Mouse (Mus musculus): ENCODE results near the gene Clcn6. TPM values are rescaled to one million over a fixed set of nuclear protein-coding genes. Genes with fewer than 3 reads are reported as not detected.

Gene Clcn6
- total and polyA plus RNA-seq, 2 experiments from 2014 or later: 26.3 to 61.0 TPM

DNA sequence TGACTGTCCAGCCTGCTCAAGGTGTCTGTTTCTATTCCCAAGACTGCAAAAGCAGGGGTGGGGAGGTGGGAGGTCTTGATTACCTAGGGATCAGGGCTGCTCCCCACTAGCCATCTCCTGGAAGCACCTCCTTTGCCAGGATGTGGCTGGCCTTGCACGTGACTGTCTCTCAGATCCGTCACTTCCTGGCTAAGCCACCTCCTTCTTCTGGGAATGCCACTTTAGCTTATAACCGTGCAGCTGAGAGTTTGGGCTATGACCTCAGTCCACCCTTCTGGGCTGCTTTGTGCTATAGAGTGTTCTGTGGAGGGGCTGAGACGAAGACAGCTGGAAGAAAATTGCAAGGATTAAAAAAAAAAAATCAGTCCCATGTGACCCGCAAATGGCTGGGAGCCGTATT lies 75.8 kb downstream of the Clcn6 start:
- Histone ChIP-seq H3K4me3 (ENCODE audit: low read depth, low read length) (no peak overlapping the region), H3K9ac (no peak overlapping the region), H3K27me3 (ENCODE audit: insufficient read depth, low read length) (no peaks in the 10 kb centered on the region), H3K9me3 (ENCODE audit: low read length) (no peaks in the 10 kb centered on the region), H3K4me1 (ENCODE audit: insufficient read depth) (no peaks in the 10 kb centered on the region), H3K36me3 (ENCODE audit: insufficient read depth) (no peaks in the 10 kb centered on the region), H3K4me2 (ENCODE audit: low read depth) (no peak overlapping the region), H3K27ac (ENCODE audit: low read depth, low read length) (no peak overlapping the region)
- WGBS: 50% methylated on average over 6 of the region's 6 CpGs
- DNase-seq: no peak
- ATAC-seq: peak; percentile 62
- no peak for TF ChIP-seq CTCF (IDR thresholded peaks at IDR 0.05; ENCODE audit: low read depth)

GRCm38 (mm10) chr4:147959881-147960831 lies 78.5 kb downstream of the Clcn6 start:
- DNase-seq (peak; percentile 73), ATAC-seq (peak; percentile 79)
- 40% methylated on average over 6 of the region's 6 CpGs for WGBS
- no peaks in the 10 kb centered on the region for H3K9me3 ChIP-seq (ENCODE audit: low read length)
- no peaks in the 10 kb centered on the region for H3K36me3 ChIP-seq (ENCODE audit: insufficient read depth)
- no peak overlapping the region for H3K4me3 ChIP-seq (ENCODE audit: low read depth, low read length)
- H3K4me2 ChIP-seq (ENCODE audit: low read depth): no peak overlapping the region
- H3K9ac ChIP-seq: no peak overlapping the region
- H3K27me3 ChIP-seq (ENCODE audit: insufficient read depth, low read length): no peaks in the 10 kb centered on the region
- peak; percentile 82 for TF ChIP-seq CTCF (IDR thresholded peaks at IDR 0.05; ENCODE audit: low read depth)
- no peaks in the 10 kb centered on the region for H3K4me1 ChIP-seq (ENCODE audit: insufficient read depth)
- no peak overlapping the region for H3K27ac ChIP-seq (ENCODE audit: low read depth, low read length)

- Histone ChIP-seq H3K9ac (no peak overlapping the region), H3K9me3 (ENCODE audit: low read length) (no peaks in the 10 kb centered on the region), H3K27me3 (ENCODE audit: insufficient read depth, low read length) (no peaks in the 10 kb centered on the region), H3K4me3 (ENCODE audit: low read depth, low read length) (no peak overlapping the region), H3K27ac (ENCODE audit: low read depth, low read length) (no peak overlapping the region), H3K4me1 (ENCODE audit: insufficient read depth) (no peaks in the 10 kb centered on the region), H3K4me2 (ENCODE audit: low read depth) (no peak overlapping the region), H3K36me3 (ENCODE audit: insufficient read depth) (no peaks in the 10 kb centered on the region)
- no peak for DNase-seq
- WGBS: 45% methylated on average over 11 of the region's 11 CpGs
- TF ChIP-seq CTCF (IDR thresholded peaks at IDR 0.05; ENCODE audit: low read depth): no peak
- ATAC-seq: no peak
Measured at GRCm38 (mm10) chr4:147957141-147957540, 81.5 kb downstream of the Clcn6 start.

Other genes starting within 250 kb of the Clcn6 start
- gene Zfp984, start 229.0 kb downstream of the Clcn6 start, total RNA-seq (2014; rRNA removed): 6.8 and 8.6 TPM in 2 replicates
- gene Zfp984, start 229.0 kb downstream of the Clcn6 start, polyA plus RNA-seq (2015; fragmentation: Nextera tagmentation; extraction: Ambion mirVana): 3.9 and 4.8 TPM in 2 replicates
- 15.6 and 16.5 TPM in 2 replicates for gene Zfp933, start 190.5 kb downstream of the Clcn6 start, total RNA-seq (2014; rRNA removed)
- gene Zfp933, start 190.5 kb downstream of the Clcn6 start, polyA plus RNA-seq (2015; fragmentation: Nextera tagmentation; extraction: Ambion mirVana): 2.9 and 4.6 TPM in 2 replicates
- 32.9 and 35.7 TPM in 2 replicates for gene Miip, start 170.0 kb downstream of the Clcn6 start, total RNA-seq (2014; rRNA removed)
- 31.7 and 32.3 TPM in 2 replicates for gene Miip, start 170.0 kb downstream of the Clcn6 start, polyA plus RNA-seq (2015; fragmentation: Nextera tagmentation; extraction: Ambion mirVana)
- gene Fv1, start 169.8 kb downstream of the Clcn6 start, total RNA-seq (2014; rRNA removed): 7.4 and 8.5 TPM in 2 replicates
- gene Fv1, start 169.8 kb downstream of the Clcn6 start, polyA plus RNA-seq (2015; fragmentation: Nextera tagmentation; extraction: Ambion mirVana): 2.7 and 4.2 TPM in 2 replicates
- gene Mfn2, start 134.1 kb downstream of the Clcn6 start, total RNA-seq (2014; rRNA removed): 57.8 and 69.9 TPM in 2 replicates
- 59.4 and 83.3 TPM in 2 replicates for gene Mfn2, start 134.1 kb downstream of the Clcn6 start, polyA plus RNA-seq (2015; fragmentation: Nextera tagmentation; extraction: Ambion mirVana)
- 13.5 and 18.8 TPM in 2 replicates for gene Plod1, start 102.1 kb downstream of the Clcn6 start, total RNA-seq (2014; rRNA removed)
- gene Plod1, start 102.1 kb downstream of the Clcn6 start, polyA plus RNA-seq (2015; fragmentation: Nextera tagmentation; extraction: Ambion mirVana): 17.3 and 17.9 TPM in 2 replicates
- gene 2510039O18Rik, start 97.9 kb downstream of the Clcn6 start, total RNA-seq (2014; rRNA removed): 43.4 and 57.7 TPM in 2 replicates
- gene 2510039O18Rik, start 97.9 kb downstream of the Clcn6 start, polyA plus RNA-seq (2015; fragmentation: Nextera tagmentation; extraction: Ambion mirVana): 12.0 and 12.8 TPM in 2 replicates
- gene Nppb, start 53.0 kb downstream of the Clcn6 start, total RNA-seq (2014; rRNA removed): not detected in 2 replicates
- 0.21 TPM in 1 of 2 replicates, not detected in the other for gene Nppb, start 53.0 kb downstream of the Clcn6 start, polyA plus RNA-seq (2015; fragmentation: Nextera tagmentation; extraction: Ambion mirVana)
- 1.5 TPM in 1 of 2 replicates, not detected in the other for gene Nppa, start 38.1 kb downstream of the Clcn6 start, total RNA-seq (2014; rRNA removed)
- 1.1 and 2.2 TPM in 2 replicates for gene Nppa, start 38.1 kb downstream of the Clcn6 start, polyA plus RNA-seq (2015; fragmentation: Nextera tagmentation; extraction: Ambion mirVana)
- gene Mthfr, start 256 bp upstream of the Clcn6 start, total RNA-seq (2014; rRNA removed): 27.0 and 34.5 TPM in 2 replicates
- 3.6 and 7.9 TPM in 2 replicates for gene Mthfr, start 256 bp upstream of the Clcn6 start, polyA plus RNA-seq (2015; fragmentation: Nextera tagmentation; extraction: Ambion mirVana)
- 3.8 and 4.2 TPM in 2 replicates for gene Agtrap, start 49.2 kb upstream of the Clcn6 start, total RNA-seq (2014; rRNA removed)
- 5.6 and 7.9 TPM in 2 replicates for gene Agtrap, start 49.2 kb upstream of the Clcn6 start, polyA plus RNA-seq (2015; fragmentation: Nextera tagmentation; extraction: Ambion mirVana)
- gene Mad2l2, start 91.6 kb upstream of the Clcn6 start, total RNA-seq (2014; rRNA removed): 43.6 and 45.7 TPM in 2 replicates
- gene Mad2l2, start 91.6 kb upstream of the Clcn6 start, polyA plus RNA-seq (2015; fragmentation: Nextera tagmentation; extraction: Ambion mirVana): 102 and 104 TPM in 2 replicates
- 37.5 and 40.5 TPM in 2 replicates for gene Draxin, start 91.9 kb upstream of the Clcn6 start, total RNA-seq (2014; rRNA removed)
- 6.8 and 8.7 TPM in 2 replicates for gene Draxin, start 91.9 kb upstream of the Clcn6 start, polyA plus RNA-seq (2015; fragmentation: Nextera tagmentation; extraction: Ambion mirVana)
- gene Fbxo6, start 113.3 kb upstream of the Clcn6 start, total RNA-seq (2014; rRNA removed): 22.0 and 24.0 TPM in 2 replicates
- 22.8 and 24.9 TPM in 2 replicates for gene Fbxo6, start 113.3 kb upstream of the Clcn6 start, polyA plus RNA-seq (2015; fragmentation: Nextera tagmentation; extraction: Ambion mirVana)
- 126 and 132 TPM in 2 replicates for gene Fbxo44, start 121.7 kb upstream of the Clcn6 start, total RNA-seq (2014; rRNA removed)
- gene Fbxo44, start 121.7 kb upstream of the Clcn6 start, polyA plus RNA-seq (2015; fragmentation: Nextera tagmentation; extraction: Ambion mirVana): 73.3 and 81.4 TPM in 2 replicates
- 10.2 and 11.9 TPM in 2 replicates for gene Fbxo2, start 121.8 kb upstream of the Clcn6 start, total RNA-seq (2014; rRNA removed)
- gene Fbxo2, start 121.8 kb upstream of the Clcn6 start, polyA plus RNA-seq (2015; fragmentation: Nextera tagmentation; extraction: Ambion mirVana): 11.4 and 15.6 TPM in 2 replicates
- gene Disp3, start 249.1 kb upstream of the Clcn6 start, total RNA-seq (2014; rRNA removed): 13.2 and 17.3 TPM in 2 replicates
- gene Disp3, start 249.1 kb upstream of the Clcn6 start, polyA plus RNA-seq (2015; fragmentation: Nextera tagmentation; extraction: Ambion mirVana): 4.1 and 6.1 TPM in 2 replicates

All from forebrain, postnatal 0 days (tissue).